Mouse (Mus musculus) ES-Bruce4 (cell line): Measurements from ENCODE around the gene Fastk.

Experiments
- CTCF ChIP-seq: IDR thresholded peaks from one replicate; pipeline ENCODE4 v1.8.1; 2011; ENCODE audit warnings: low read depth, low read length
- EP300 ChIP-seq: IDR thresholded peaks from 2 replicates; pipeline ENCODE4 v1.6.1; 2011; ENCODE audit warnings: low read depth, low read length; ENCODE audit not compliant: insufficient read depth
- POLR2A ChIP-seq: IDR thresholded peaks from one replicate; pipeline ENCODE4 v1.8.1; 2011; ENCODE audit warnings: low read length; ENCODE audit not compliant: insufficient read depth

DNA sequence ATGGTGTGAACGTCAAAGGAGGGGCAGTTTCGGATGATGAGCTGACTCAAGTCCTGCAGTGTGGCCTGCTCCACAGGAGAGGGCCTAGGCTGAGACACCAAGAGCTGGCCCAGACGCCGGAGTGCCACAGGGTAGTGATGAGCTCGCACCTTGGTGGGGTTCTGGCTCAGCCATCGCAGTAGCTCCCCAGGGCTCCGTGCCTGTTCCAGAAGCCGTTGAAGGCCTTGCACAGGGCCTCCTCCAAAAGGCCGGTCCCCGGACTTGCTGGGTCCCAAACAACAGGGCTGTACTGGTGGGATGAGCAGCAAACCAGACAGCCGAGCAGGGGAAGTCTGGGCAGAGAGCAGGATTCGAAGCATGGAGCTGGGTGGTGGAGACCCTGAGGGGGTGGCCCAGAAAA, 1.2 kb downstream of the Fastk start:
- TF ChIP-seq CTCF = no peak
- TF ChIP-seq POLR2A = no peak
- no peak for TF ChIP-seq EP300
